Mouse (Mus musculus) megakaryocyte, embryonic 14.5 days (primary cell): ENCODE measurements around the gene Nacc1.

Experiments
- FLI1 ChIP-seq: IDR thresholded peaks from 2 replicates; pipeline ENCODE4 v1.6.1; 2012; ENCODE audit warnings: low read length, inconsistent platforms, mixed read lengths
- GATA1 ChIP-seq: IDR thresholded peaks from 3 replicates; pipeline ENCODE4 v1.6.1; 2012; ENCODE audit warnings: mixed read lengths, low read length, inconsistent platforms, borderline replicate concordance

- TF ChIP-seq FLI1 (no peak), GATA1 (no peak)
Observed at GRCm38 (mm10) chr8:84718959-84719690, 31.5 kb upstream of the Nacc1 start.
